Mouse (Mus musculus): Measurements from ENCODE around the gene Mef2a. TPM values are rescaled to one million over a fixed set of nuclear protein-coding genes. Genes with fewer than 3 reads are reported as not detected.
A peak's percentile ranks its signal among the peaks of the same experiment; 100 is the strongest.

Gene Mef2a
- 77.2 and 80.6 TPM in 2 replicates for polyA plus RNA-seq (2012; rRNA removed)

DNA sequence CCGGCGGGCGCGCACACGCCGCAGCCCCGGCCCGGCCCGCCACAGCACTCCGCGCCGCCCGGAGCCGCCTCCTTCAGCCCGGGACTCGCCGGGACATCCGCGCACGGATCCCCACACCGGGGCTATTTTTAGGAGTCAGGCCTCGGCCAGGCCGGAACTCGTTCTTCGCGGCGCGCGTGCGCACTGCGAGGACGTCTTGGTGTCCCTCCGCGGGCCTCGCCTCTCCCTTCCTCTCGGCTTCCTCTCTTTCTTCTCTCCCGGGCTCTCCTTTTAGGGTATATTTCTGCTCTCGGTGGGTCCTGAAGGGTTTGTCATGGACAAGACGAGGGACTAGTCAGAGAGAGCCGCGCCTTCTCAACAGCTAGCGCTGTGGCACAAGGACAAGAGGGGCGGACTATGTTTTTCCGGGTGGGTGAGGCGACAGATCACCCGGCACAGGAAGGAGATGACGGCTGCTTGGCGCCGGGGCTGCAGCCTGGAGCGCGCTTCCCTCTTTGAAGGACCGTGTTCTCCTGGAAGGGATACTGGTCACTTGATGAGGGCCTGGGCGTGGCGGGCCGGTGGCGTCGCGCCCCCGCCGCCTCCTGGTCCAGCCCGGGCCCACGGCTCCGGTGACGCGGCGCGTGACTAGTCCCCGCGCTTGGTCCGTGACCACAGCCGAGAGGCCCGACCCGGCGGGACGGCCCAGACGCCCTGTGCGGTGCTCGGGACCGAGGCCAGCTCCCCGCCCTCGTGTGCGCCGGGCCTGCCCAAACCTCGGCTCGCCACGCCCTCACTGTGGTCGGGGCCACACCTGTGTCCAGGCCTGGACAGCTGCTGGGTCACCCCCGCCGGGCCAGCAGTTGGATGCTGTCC is at the start of gene Mef2a:
Gene Mef2a (minus strand): TSS at position 130 of the 855 bp plus-strand sequence.
- DNase-seq (ENCODE audit: extremely low spot score in 1 of 2, low spot score in 1 of 2), result peak; percentile 90 to 98

DNA sequence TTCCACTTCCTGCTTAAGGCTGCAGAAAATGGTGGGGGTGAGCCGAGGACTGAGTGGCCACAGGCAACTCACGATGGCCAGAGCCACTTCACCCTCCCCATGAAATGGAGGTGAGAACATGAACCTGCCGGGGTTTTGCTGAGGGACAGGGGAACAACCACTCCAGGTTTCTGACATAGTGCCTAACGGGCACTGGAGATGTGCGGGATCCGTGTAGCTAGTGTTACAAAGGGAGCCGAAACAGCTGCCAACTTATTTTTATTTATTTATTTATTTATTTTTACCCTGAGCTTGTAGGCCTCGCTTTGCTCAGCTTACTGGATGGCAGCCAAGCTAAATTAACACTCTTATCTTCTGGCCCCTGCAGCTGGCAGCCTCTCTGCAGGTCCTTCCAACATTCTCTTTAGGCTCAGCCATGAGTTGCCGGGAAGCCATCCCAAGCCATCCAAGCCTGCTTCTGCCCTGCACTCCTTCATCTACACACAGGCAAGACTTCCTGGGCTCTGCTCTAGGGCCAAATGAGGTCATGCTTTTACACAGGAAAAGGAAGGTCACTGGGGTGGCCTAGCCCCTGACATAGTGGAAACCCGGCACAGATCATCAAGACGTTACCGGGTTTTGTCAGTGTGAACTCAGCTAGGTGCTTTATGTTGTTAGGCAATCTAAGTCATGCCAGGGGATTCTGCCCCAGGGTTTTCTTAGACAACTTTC is 49.0 kb upstream of the Mef2a start:
- DNase-seq (ENCODE audit: extremely low spot score in 1 of 2, low spot score in 1 of 2), result peak in 1 of 2 experiments; percentile 59

- DNase-seq (ENCODE audit: extremely low spot score in 1 of 2, low spot score in 1 of 2), result no peak
Measured at GRCm38 (mm10) chr7:67421088-67421475, 48.4 kb upstream of the Mef2a start.

DNA sequence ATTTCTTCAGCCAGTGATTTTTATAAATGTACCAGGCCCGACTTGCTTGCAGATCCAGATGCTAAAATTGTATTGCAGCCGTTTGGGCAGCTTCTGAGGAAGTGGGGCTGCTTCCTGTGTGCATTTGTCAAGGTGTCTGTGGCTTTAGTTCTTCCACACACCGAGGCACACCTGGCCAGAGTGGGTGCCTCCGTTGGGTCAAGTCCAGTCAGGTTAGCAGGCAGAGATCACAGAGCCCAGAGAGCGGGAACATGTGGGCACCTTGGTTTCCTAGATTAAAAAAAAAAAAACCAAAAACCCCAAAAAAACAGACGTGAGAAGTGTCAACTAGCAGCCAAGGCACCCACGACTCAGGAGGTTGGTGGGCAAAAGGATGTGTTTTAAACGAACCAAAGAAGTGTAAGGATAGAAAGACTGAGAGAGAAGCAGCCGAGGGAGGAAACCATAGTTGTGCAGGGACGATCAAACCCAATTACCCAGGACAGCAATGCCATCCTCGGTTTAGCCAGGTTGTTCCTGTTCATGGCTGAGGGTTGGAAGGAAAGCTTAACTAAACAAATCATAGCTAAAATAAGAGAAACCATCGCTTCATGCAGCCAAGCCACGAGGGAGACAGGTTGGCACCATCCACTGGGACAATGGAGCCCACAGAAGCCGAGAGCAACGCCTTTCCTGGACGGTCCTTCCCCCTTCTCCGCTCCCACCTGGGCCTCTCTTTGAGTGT is 47.1 kb upstream of the Mef2a start:
- no peak for DNase-seq (ENCODE audit: extremely low spot score in 1 of 2, low spot score in 1 of 2)

- no peak for DNase-seq (ENCODE audit: extremely low spot score in 1 of 2, low spot score in 1 of 2)
Measured at GRCm38 (mm10) chr7:67418122-67418521, 45.5 kb upstream of the Mef2a start.

DNA sequence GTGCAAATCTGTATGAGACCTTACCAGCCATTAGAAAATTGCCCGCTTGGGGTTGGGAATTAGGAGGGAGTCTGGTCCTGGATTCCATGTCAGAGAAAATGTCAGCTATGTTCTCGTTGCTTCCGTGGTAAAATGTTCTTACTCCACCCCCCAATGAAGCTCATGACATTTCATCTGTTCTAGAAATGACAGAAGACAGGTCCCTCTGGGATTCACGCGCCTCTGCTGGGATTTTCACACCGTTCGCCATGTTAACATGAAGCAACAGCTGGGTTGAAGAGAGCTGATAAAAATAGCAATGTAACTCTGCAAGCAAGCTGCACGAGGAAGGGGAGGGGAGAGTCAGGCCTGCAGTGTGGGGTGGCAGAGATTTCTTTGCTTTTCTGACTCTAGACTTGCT is 42.1 kb upstream of the Mef2a start:
- DNase-seq (ENCODE audit: extremely low spot score in 1 of 2, low spot score in 1 of 2), result peak; percentile 53 to 74

- DNase-seq (ENCODE audit: extremely low spot score in 1 of 2, low spot score in 1 of 2), result peak in 1 of 2 experiments; percentile 63
Measured at GRCm38 (mm10) chr7:67412686-67413085, 40.0 kb upstream of the Mef2a start.

GRCm38 (mm10) chr7:67407019-67407418 is 34.4 kb upstream of the Mef2a start:
- no peak for DNase-seq (ENCODE audit: extremely low spot score in 1 of 2, low spot score in 1 of 2)

GRCm38 (mm10) chr7:67404176-67404575 is 31.5 kb upstream of the Mef2a start:
- DNase-seq (ENCODE audit: extremely low spot score in 1 of 2, low spot score in 1 of 2), result no peak

GRCm38 (mm10) chr7:67402353-67402752 is 29.7 kb upstream of the Mef2a start:
- no peak for DNase-seq (ENCODE audit: extremely low spot score in 1 of 2, low spot score in 1 of 2)

DNA sequence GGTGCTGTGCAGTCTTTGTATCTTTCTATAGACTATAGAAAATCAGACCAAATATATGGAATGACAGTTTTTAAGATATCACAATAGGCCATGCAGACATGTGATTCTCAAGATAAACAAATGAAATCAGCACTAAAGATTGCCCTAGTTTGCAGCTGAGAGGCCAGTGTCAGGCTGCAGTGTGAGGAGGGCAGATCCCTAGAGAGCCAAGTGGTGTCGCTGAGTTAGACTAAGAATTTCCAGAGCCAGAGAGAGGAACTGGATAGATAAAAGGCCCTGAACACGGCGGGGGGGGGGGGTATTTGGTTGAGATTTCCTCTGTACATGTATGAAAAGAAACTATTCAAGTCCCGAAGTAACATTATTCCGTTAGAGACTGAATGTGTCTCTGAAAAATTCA is 28.7 kb upstream of the Mef2a start:
- no peak for DNase-seq (ENCODE audit: extremely low spot score in 1 of 2, low spot score in 1 of 2)

GRCm38 (mm10) chr7:67390760-67391159 is 18.1 kb upstream of the Mef2a start:
- DNase-seq (ENCODE audit: extremely low spot score in 1 of 2, low spot score in 1 of 2), result peak in 1 of 2 experiments; percentile 60

DNA sequence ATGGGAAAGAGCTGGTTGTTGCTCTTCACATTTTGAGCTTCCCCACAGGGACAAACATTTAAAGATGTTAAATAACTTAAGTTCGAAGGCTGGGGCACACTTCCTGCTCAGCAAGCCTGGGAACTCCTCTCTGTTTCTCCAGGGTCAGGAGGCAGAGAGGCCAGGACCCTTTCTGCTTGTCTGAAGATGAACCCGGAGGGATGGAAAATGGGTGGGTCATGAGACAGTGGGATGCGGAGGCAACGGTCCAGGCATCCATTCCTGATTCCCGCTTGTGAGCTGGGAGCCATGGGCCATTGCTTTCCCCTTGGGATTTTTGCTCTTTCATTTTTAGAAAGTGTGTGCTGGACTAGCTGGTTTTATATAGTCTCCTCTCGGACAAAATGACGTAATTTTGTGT is 17.4 kb upstream of the Mef2a start:
- no peak for DNase-seq (ENCODE audit: extremely low spot score in 1 of 2, low spot score in 1 of 2)

GRCm38 (mm10) chr7:67384942-67385872 is 12.5 kb upstream of the Mef2a start:
- DNase-seq (ENCODE audit: extremely low spot score in 1 of 2, low spot score in 1 of 2), result no peak

DNA sequence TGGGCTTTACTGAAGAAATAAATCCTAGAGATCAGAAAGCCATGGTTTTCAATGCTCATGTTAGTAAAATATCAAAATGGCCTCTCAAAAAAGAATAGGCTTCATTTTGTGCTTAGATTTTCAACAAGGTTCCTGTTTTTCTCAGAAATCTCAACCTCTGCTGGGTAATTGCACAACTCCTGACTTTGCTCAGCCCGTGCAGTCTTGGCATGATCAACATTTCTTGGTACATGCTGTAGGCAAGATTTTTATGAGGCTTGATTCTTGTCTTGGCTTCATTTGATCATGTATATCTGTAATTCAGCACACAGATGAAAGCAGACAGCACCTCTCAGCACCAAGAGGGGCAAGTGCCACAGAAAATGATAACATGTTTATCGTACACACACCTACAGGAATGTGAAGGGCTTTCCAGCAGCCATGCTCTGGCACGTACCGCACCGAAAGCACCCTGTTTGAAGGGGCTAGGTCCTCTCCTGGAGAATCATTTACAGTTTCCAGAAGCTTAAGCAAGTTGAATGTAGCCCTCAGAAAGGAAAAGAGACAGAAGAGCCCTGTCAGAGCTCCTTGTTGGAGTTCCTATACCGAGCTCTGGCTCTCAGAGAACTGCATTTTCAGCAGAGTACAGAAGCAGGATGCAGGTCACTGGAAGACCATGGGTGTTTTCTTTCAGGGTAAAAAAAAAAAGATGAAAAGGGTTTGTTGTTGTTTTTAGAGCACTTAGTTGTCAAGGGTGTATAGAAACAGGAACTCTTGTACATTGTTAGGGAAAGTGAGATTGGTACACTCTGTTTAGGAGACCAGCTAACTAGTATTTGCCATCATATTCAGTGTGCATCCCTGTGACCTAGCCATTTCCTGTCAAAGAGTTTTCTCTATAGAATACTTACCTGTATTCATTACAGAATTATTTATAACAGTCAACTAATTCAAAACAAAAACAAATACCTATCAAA is 7.8 kb upstream of the Mef2a start:
- DNase-seq (ENCODE audit: extremely low spot score in 1 of 2, low spot score in 1 of 2), result no peak

DNA sequence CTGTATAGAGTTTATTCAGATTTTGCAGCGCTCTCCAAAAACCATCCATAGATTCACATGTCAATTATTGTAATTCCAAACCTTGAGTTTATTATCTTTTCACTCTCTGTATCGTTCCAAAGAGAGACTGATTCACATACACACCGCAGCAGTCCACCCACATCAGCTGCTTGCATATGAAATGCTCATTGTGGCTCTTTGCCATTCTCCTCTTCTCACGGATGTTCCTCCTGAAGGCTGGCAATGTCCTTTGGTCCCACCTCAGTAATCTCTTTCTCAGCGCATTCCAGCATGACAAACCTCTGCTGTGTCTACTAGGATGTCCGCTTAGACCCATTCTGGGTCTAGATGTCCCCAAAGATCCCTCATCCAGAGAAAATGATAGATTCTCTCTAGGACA is 4.1 kb upstream of the Mef2a start:
- DNase-seq (ENCODE audit: extremely low spot score in 1 of 2, low spot score in 1 of 2), result peak in 1 of 2 experiments; percentile 43

- peak in 1 of 2 experiments; percentile 53 for DNase-seq (ENCODE audit: extremely low spot score in 1 of 2, low spot score in 1 of 2)
Measured at GRCm38 (mm10) chr7:67373975-67374374, 1.3 kb upstream of the Mef2a start.

DNA sequence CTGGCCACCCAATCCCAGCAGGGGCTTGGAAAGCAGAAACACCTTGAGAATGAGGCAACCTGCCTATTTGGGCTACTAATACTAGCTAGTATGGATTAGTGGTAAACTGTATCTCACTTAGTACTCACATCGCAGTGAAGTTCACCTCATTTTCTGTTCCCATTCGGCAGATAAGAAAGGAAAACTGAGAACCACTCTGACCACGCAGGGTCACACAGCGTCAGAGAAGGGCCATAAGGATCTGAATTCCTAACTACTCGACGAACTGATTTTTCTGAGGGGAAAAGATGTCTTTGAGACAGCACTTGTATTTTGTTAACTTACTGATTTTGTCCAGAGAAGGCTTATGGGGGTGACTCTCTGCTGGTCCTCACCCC is 914 bp upstream of the Mef2a start:
- no peak for DNase-seq (ENCODE audit: extremely low spot score in 1 of 2, low spot score in 1 of 2)

Measured in frontal cortex, adult 2 months (tissue).